Mouse (Mus musculus): Measurements from ENCODE around the gene Gm20518. TPM values are rescaled to one million over a fixed set of nuclear protein-coding genes. Genes with fewer than 3 reads are reported as not detected.

Gm20518 gene
- polyA plus RNA-seq, 2 experiments: 0.25 TPM; not detected in 1

- Histone ChIP-seq H3K27ac (peak overlapping the region; percentile 79), H3K4me1 (replicated peaks; ENCODE audit: control insufficient read depth in 2 of 2, insufficient read depth in 2 of 2, low read length in 1 of 2) (peaks cover 26 to 34% of the 10 kb centered on the region in 2 experiments), H3K9ac (replicated peaks) (no peak overlapping the region; the same call in 1 of the 2 replicates), H3K4me2 (ENCODE audit: low read depth) (no peak overlapping the region), H3K36me3 (replicated peaks; ENCODE audit: control insufficient read depth, insufficient read depth, low read depth) (no peaks in the 10 kb centered on the region), H3K4me3 (ENCODE audit: insufficient read depth in 1 of 2, low read depth in 2 of 2, low read length in 2 of 2) (no peak overlapping the region), H3K27me3 (ENCODE audit: control insufficient read depth, insufficient read depth, low read length) (no peaks in the 10 kb centered on the region), H3K9me3 (ENCODE audit: control insufficient read depth, low read length) (no peaks in the 10 kb centered on the region)
- DNase-seq (ENCODE audit: low read depth in 3 of 3, low spot score in 3 of 3) (no peak), ATAC-seq (ENCODE audit: insufficient read depth) (no peak)
- 25% methylated on average over 3 of the region's 3 CpGs for WGBS (ENCODE audit: insufficient replicate concordance)
- TF ChIP-seq CTCF (IDR thresholded peaks at IDR 0.05; ENCODE audit: low read depth) (peak; percentile 40), EP300 (IDR thresholded peaks at IDR 0.05; ENCODE audit: low read depth) (no peak)
Observed at GRCm38 (mm10) chr16:17934445-17934910, 43.0 kb upstream of the Gm20518 start.

- Histone ChIP-seq H3K4me1 (replicated peaks; ENCODE audit: control insufficient read depth in 2 of 2, insufficient read depth in 2 of 2, low read length in 1 of 2) (peaks cover 23 to 30% of the 10 kb centered on the region in 2 experiments), H3K9me3 (ENCODE audit: control insufficient read depth, low read length) (no peaks in the 10 kb centered on the region), H3K9ac (replicated peaks) (no peak overlapping the region; the same call in 1 of the 2 replicates), H3K27ac (peak overlapping the region; percentile 79), H3K36me3 (replicated peaks; ENCODE audit: control insufficient read depth, insufficient read depth, low read depth) (no peaks in the 10 kb centered on the region), H3K27me3 (ENCODE audit: control insufficient read depth, insufficient read depth, low read length) (no peaks in the 10 kb centered on the region), H3K4me2 (ENCODE audit: low read depth) (no peak overlapping the region), H3K4me3 (ENCODE audit: insufficient read depth in 1 of 2, low read depth in 2 of 2, low read length in 2 of 2) (no peak overlapping the region)
- no peak for TF ChIP-seq CTCF (IDR thresholded peaks at IDR 0.05; ENCODE audit: low read depth)
- peak; percentile 59 for TF ChIP-seq EP300 (IDR thresholded peaks at IDR 0.05; ENCODE audit: low read depth)
- DNase-seq (ENCODE audit: low read depth in 3 of 3, low spot score in 3 of 3) (no peak), ATAC-seq (ENCODE audit: insufficient read depth) (peak; percentile 78)
- 19% methylated on average over 9 of the region's 9 CpGs for WGBS (ENCODE audit: insufficient replicate concordance)
Observed at GRCm38 (mm10) chr16:17933594-17934444, 42.3 kb upstream of the Gm20518 start.

- H3K9ac ChIP-seq (replicated peaks): no peak overlapping the region
- DNase-seq (ENCODE audit: low read depth in 3 of 3, low spot score in 3 of 3) (no peak), ATAC-seq (ENCODE audit: insufficient read depth) (no peak)
- TF ChIP-seq CTCF (IDR thresholded peaks at IDR 0.05; ENCODE audit: low read depth): no peak
- no peak for TF ChIP-seq EP300 (IDR thresholded peaks at IDR 0.05; ENCODE audit: low read depth)
- no peak overlapping the region for H3K27ac ChIP-seq
- H3K4me3 ChIP-seq (ENCODE audit: insufficient read depth in 1 of 2, low read depth in 2 of 2, low read length in 2 of 2): no peak overlapping the region
- no peak overlapping the region for H3K4me2 ChIP-seq (ENCODE audit: low read depth)
- H3K27me3 ChIP-seq (ENCODE audit: control insufficient read depth, insufficient read depth, low read length): no peaks in the 10 kb centered on the region
- H3K4me1 ChIP-seq (replicated peaks; ENCODE audit: control insufficient read depth in 2 of 2, insufficient read depth in 2 of 2, low read length in 1 of 2): peaks cover 18 to 20% of the 10 kb centered on the region in 2 experiments
- H3K36me3 ChIP-seq (replicated peaks; ENCODE audit: control insufficient read depth, insufficient read depth, low read depth): no peaks in the 10 kb centered on the region
- whole genome bisulfite sequencing (ENCODE audit: insufficient replicate concordance): 85% methylated on average over 5 of the region's 5 CpGs
- H3K9me3 ChIP-seq (ENCODE audit: control insufficient read depth, low read length): no peaks in the 10 kb centered on the region
Observed at GRCm38 (mm10) chr16:17931906-17932460, 40.5 kb upstream of the Gm20518 start.

- no peak overlapping the region for H3K4me2 ChIP-seq (ENCODE audit: low read depth)
- H3K27me3 ChIP-seq (ENCODE audit: control insufficient read depth, insufficient read depth, low read length): no peaks in the 10 kb centered on the region
- 75% methylated on average over 2 of the region's 2 CpGs for WGBS (ENCODE audit: insufficient replicate concordance)
- ATAC-seq (ENCODE audit: insufficient read depth) (no peak), DNase-seq (ENCODE audit: low read depth in 3 of 3, low spot score in 3 of 3) (no peak)
- TF ChIP-seq EP300 (IDR thresholded peaks at IDR 0.05; ENCODE audit: low read depth) (no peak), CTCF (IDR thresholded peaks at IDR 0.05; ENCODE audit: low read depth) (no peak)
- peaks cover 17 to 18% of the 10 kb centered on the region in 2 experiments for H3K4me1 ChIP-seq (replicated peaks; ENCODE audit: control insufficient read depth in 2 of 2, insufficient read depth in 2 of 2, low read length in 1 of 2)
- no peak overlapping the region for H3K27ac ChIP-seq
- no peak overlapping the region for H3K9ac ChIP-seq (replicated peaks)
- H3K4me3 ChIP-seq (ENCODE audit: insufficient read depth in 1 of 2, low read depth in 2 of 2, low read length in 2 of 2): no peak overlapping the region
- H3K9me3 ChIP-seq (ENCODE audit: control insufficient read depth, low read length): no peaks in the 10 kb centered on the region
- H3K36me3 ChIP-seq (replicated peaks; ENCODE audit: control insufficient read depth, insufficient read depth, low read depth): peaks cover 7% of the 10 kb centered on the region; the same call in 1 of the 2 replicates
Observed at GRCm38 (mm10) chr16:17929631-17930030, 38.2 kb upstream of the Gm20518 start.

GRCm38 (mm10) chr16:17929211-17929610 lies 37.7 kb upstream of the Gm20518 start:
- Histone ChIP-seq H3K27ac (peak overlapping the region; percentile 84), H3K4me3 (ENCODE audit: insufficient read depth in 1 of 2, low read depth in 2 of 2, low read length in 2 of 2) (no peak overlapping the region), H3K9me3 (ENCODE audit: control insufficient read depth, low read length) (no peaks in the 10 kb centered on the region), H3K27me3 (ENCODE audit: control insufficient read depth, insufficient read depth, low read length) (no peaks in the 10 kb centered on the region), H3K4me1 (replicated peaks; ENCODE audit: control insufficient read depth in 2 of 2, insufficient read depth in 2 of 2, low read length in 1 of 2) (peaks cover 13% of the 10 kb centered on the region in 2 experiments), H3K36me3 (replicated peaks; ENCODE audit: control insufficient read depth, insufficient read depth, low read depth) (peaks cover 7% of the 10 kb centered on the region; the same call in 1 of the 2 replicates), H3K4me2 (ENCODE audit: low read depth) (peak overlapping the region; percentile 97), H3K9ac (replicated peaks) (peak overlapping the region; percentile 71; the same call in 1 of the 2 replicates)
- WGBS (ENCODE audit: insufficient replicate concordance): 30% methylated on average over 2 of the region's 2 CpGs
- ATAC-seq (ENCODE audit: insufficient read depth) (no peak), DNase-seq (ENCODE audit: low read depth in 3 of 3, low spot score in 3 of 3) (no peak)
- TF ChIP-seq CTCF (IDR thresholded peaks at IDR 0.05; ENCODE audit: low read depth) (no peak), EP300 (IDR thresholded peaks at IDR 0.05; ENCODE audit: low read depth) (no peak)

Measured in liver, embryonic 14.5 days (tissue).